Mouse (Mus musculus): ENCODE data around the gene Camkmt. TPM values are rescaled to one million over a fixed set of nuclear protein-coding genes. Genes with fewer than 3 reads are reported as not detected.

The Camkmt gene
- polyA plus RNA-seq, 1 experiment from 2014 or later, result 13.1 TPM

GRCm38 (mm10) chr17:85100232-85100631, 9.9 kb downstream of the Camkmt start:
- peaks cover 5% of the 10 kb centered on the region; the same call in 1 of the 2 replicates for H3K9me3 ChIP-seq (ENCODE audit: control insufficient read depth, low read length)
- H3K4me3 ChIP-seq (ENCODE audit: low read length), result no peak overlapping the region
- no peaks in the 10 kb centered on the region for H3K4me1 ChIP-seq (ENCODE audit: control insufficient read depth, insufficient read depth, low read length)
- 93% methylated on average over 3 of the region's 3 CpGs for WGBS
- H3K9ac ChIP-seq (ENCODE audit: low read depth, low read length), result no peak overlapping the region
- H3K27ac ChIP-seq (ENCODE audit: low read depth, low read length), result no peak overlapping the region
- peaks cover 10% of the 10 kb centered on the region for H3K36me3 ChIP-seq (ENCODE audit: control insufficient read depth, insufficient read depth, low read length)
- no peaks in the 10 kb centered on the region for H3K27me3 ChIP-seq (ENCODE audit: control insufficient read depth, insufficient read depth, low read length)
- H3K4me2 ChIP-seq (replicated peaks; ENCODE audit: low read depth, low read length), result no peak overlapping the region
- ATAC-seq (ENCODE audit: low FRiP score, low TSS enrichment), result no peak

GRCm38 (mm10) chr17:85101751-85102150, 11.4 kb downstream of the Camkmt start:
- H3K4me1 ChIP-seq (ENCODE audit: control insufficient read depth, insufficient read depth, low read length), result no peaks in the 10 kb centered on the region
- no peaks in the 10 kb centered on the region for H3K27me3 ChIP-seq (ENCODE audit: control insufficient read depth, insufficient read depth, low read length)
- H3K4me2 ChIP-seq (replicated peaks; ENCODE audit: low read depth, low read length), result no peak overlapping the region
- peaks cover 5% of the 10 kb centered on the region; the same call in 1 of the 2 replicates for H3K9me3 ChIP-seq (ENCODE audit: control insufficient read depth, low read length)
- 89% methylated on average over 7 of the region's 7 CpGs for WGBS
- H3K4me3 ChIP-seq (ENCODE audit: low read length), result no peak overlapping the region
- H3K36me3 ChIP-seq (ENCODE audit: control insufficient read depth, insufficient read depth, low read length), result peaks cover 10% of the 10 kb centered on the region
- no peak for ATAC-seq (ENCODE audit: low FRiP score, low TSS enrichment)
- no peak overlapping the region for H3K27ac ChIP-seq (ENCODE audit: low read depth, low read length)
- H3K9ac ChIP-seq (ENCODE audit: low read depth, low read length), result no peak overlapping the region

- no peak for ATAC-seq (ENCODE audit: low FRiP score, low TSS enrichment)
- peaks cover 7% of the 10 kb centered on the region for H3K36me3 ChIP-seq (ENCODE audit: control insufficient read depth, insufficient read depth, low read length)
These were observed 13.0 kb downstream of the Camkmt start for GRCm38 (mm10) chr17:85103310-85103709.

GRCm38 (mm10) chr17:85110640-85111039, 20.3 kb downstream of the Camkmt start:
- no peak overlapping the region for H3K9ac ChIP-seq (ENCODE audit: low read depth, low read length)
- H3K27me3 ChIP-seq (ENCODE audit: control insufficient read depth, insufficient read depth, low read length), result no peaks in the 10 kb centered on the region
- no peaks in the 10 kb centered on the region for H3K4me1 ChIP-seq (ENCODE audit: control insufficient read depth, insufficient read depth, low read length)
- no peak overlapping the region for H3K4me2 ChIP-seq (replicated peaks; ENCODE audit: low read depth, low read length)
- H3K4me3 ChIP-seq (ENCODE audit: low read length), result no peak overlapping the region
- H3K27ac ChIP-seq (ENCODE audit: low read depth, low read length), result no peak overlapping the region
- H3K36me3 ChIP-seq (ENCODE audit: control insufficient read depth, insufficient read depth, low read length), result no peaks in the 10 kb centered on the region
- no peak for ATAC-seq (ENCODE audit: low FRiP score, low TSS enrichment)
- H3K9me3 ChIP-seq (ENCODE audit: control insufficient read depth, low read length), result no peaks in the 10 kb centered on the region
- WGBS, result 96% methylated on average over 1 of the region's 1 CpGs

More at GRCm38 (mm10) chr17:85103310-85103709, 13.0 kb downstream of the Camkmt start:
- no peak overlapping the region for H3K9ac ChIP-seq (ENCODE audit: low read depth, low read length)
- H3K4me2 ChIP-seq (replicated peaks; ENCODE audit: low read depth, low read length), result no peak overlapping the region
- H3K27me3 ChIP-seq (ENCODE audit: control insufficient read depth, insufficient read depth, low read length), result no peaks in the 10 kb centered on the region
- H3K4me1 ChIP-seq (ENCODE audit: control insufficient read depth, insufficient read depth, low read length), result no peaks in the 10 kb centered on the region
- WGBS, result 28% methylated on average over 2 of the region's 2 CpGs
- no peak overlapping the region for H3K4me3 ChIP-seq (ENCODE audit: low read length)
- no peaks in the 10 kb centered on the region for H3K9me3 ChIP-seq (ENCODE audit: control insufficient read depth, low read length)
- no peak overlapping the region for H3K27ac ChIP-seq (ENCODE audit: low read depth, low read length)

GRCm38 (mm10) chr17:85113441-85113840, 23.1 kb downstream of the Camkmt start:
- Histone ChIP-seq H3K4me2 (replicated peaks; ENCODE audit: low read depth, low read length) (no peak overlapping the region), H3K4me1 (ENCODE audit: control insufficient read depth, insufficient read depth, low read length) (no peaks in the 10 kb centered on the region)
- 82% methylated on average over 8 of the region's 8 CpGs for WGBS

GRCm38 (mm10) chr17:85116643-85117042, 26.3 kb downstream of the Camkmt start:
- no peak for ATAC-seq (ENCODE audit: low FRiP score, low TSS enrichment)
- no peaks in the 10 kb centered on the region for H3K4me1 ChIP-seq (ENCODE audit: control insufficient read depth, insufficient read depth, low read length)
- H3K27ac ChIP-seq (ENCODE audit: low read depth, low read length), result no peak overlapping the region
- 32% methylated on average over 4 of the region's 4 CpGs for WGBS
- no peak overlapping the region for H3K4me2 ChIP-seq (replicated peaks; ENCODE audit: low read depth, low read length)
- no peak overlapping the region for H3K9ac ChIP-seq (ENCODE audit: low read depth, low read length)
- H3K36me3 ChIP-seq (ENCODE audit: control insufficient read depth, insufficient read depth, low read length), result no peaks in the 10 kb centered on the region
- H3K27me3 ChIP-seq (ENCODE audit: control insufficient read depth, insufficient read depth, low read length), result no peaks in the 10 kb centered on the region
- H3K9me3 ChIP-seq (ENCODE audit: control insufficient read depth, low read length), result no peaks in the 10 kb centered on the region
- H3K4me3 ChIP-seq (ENCODE audit: low read length), result no peak overlapping the region

More at GRCm38 (mm10) chr17:85113441-85113840, 23.1 kb downstream of the Camkmt start:
- no peaks in the 10 kb centered on the region for H3K27me3 ChIP-seq (ENCODE audit: control insufficient read depth, insufficient read depth, low read length)
- no peaks in the 10 kb centered on the region for H3K9me3 ChIP-seq (ENCODE audit: control insufficient read depth, low read length)
- H3K27ac ChIP-seq (ENCODE audit: low read depth, low read length), result no peak overlapping the region
- no peak for ATAC-seq (ENCODE audit: low FRiP score, low TSS enrichment)
- H3K36me3 ChIP-seq (ENCODE audit: control insufficient read depth, insufficient read depth, low read length), result no peaks in the 10 kb centered on the region
- H3K9ac ChIP-seq (ENCODE audit: low read depth, low read length), result no peak overlapping the region
- H3K4me3 ChIP-seq (ENCODE audit: low read length), result no peak overlapping the region

- Histone ChIP-seq H3K9me3 (ENCODE audit: control insufficient read depth, low read length) (no peaks in the 10 kb centered on the region), H3K9ac (ENCODE audit: low read depth, low read length) (no peak overlapping the region), H3K36me3 (ENCODE audit: control insufficient read depth, insufficient read depth, low read length) (no peaks in the 10 kb centered on the region), H3K27ac (ENCODE audit: low read depth, low read length) (no peak overlapping the region), H3K27me3 (ENCODE audit: control insufficient read depth, insufficient read depth, low read length) (no peaks in the 10 kb centered on the region), H3K4me2 (replicated peaks; ENCODE audit: low read depth, low read length) (no peak overlapping the region), H3K4me3 (ENCODE audit: low read length) (no peak overlapping the region), H3K4me1 (ENCODE audit: control insufficient read depth, insufficient read depth, low read length) (no peaks in the 10 kb centered on the region)
- 94% methylated on average over 1 of the region's 1 CpGs for WGBS
- no peak for ATAC-seq (ENCODE audit: low FRiP score, low TSS enrichment)
These were observed 48.0 kb downstream of the Camkmt start for GRCm38 (mm10) chr17:85138393-85138792.

- no peak overlapping the region for H3K9ac ChIP-seq (ENCODE audit: low read depth, low read length)
- no peaks in the 10 kb centered on the region for H3K4me1 ChIP-seq (ENCODE audit: control insufficient read depth, insufficient read depth, low read length)
- no peak overlapping the region for H3K4me2 ChIP-seq (replicated peaks; ENCODE audit: low read depth, low read length)
- no peaks in the 10 kb centered on the region for H3K27me3 ChIP-seq (ENCODE audit: control insufficient read depth, insufficient read depth, low read length)
- H3K27ac ChIP-seq (ENCODE audit: low read depth, low read length), result no peak overlapping the region
- H3K36me3 ChIP-seq (ENCODE audit: control insufficient read depth, insufficient read depth, low read length), result no peaks in the 10 kb centered on the region
- ATAC-seq (ENCODE audit: low FRiP score, low TSS enrichment), result no peak
- no peak overlapping the region for H3K4me3 ChIP-seq (ENCODE audit: low read length)
- H3K9me3 ChIP-seq (ENCODE audit: control insufficient read depth, low read length), result no peaks in the 10 kb centered on the region
- 79% methylated on average over 3 of the region's 3 CpGs for WGBS
These were observed 51.3 kb downstream of the Camkmt start for GRCm38 (mm10) chr17:85141621-85142020.

GRCm38 (mm10) chr17:85142495-85143111, 52.3 kb downstream of the Camkmt start:
- no peak overlapping the region for H3K4me3 ChIP-seq (ENCODE audit: low read length)
- H3K4me2 ChIP-seq (replicated peaks; ENCODE audit: low read depth, low read length), result no peak overlapping the region
- H3K4me1 ChIP-seq (ENCODE audit: control insufficient read depth, insufficient read depth, low read length), result no peaks in the 10 kb centered on the region
- no peak for ATAC-seq (ENCODE audit: low FRiP score, low TSS enrichment)
- no peak overlapping the region for H3K9ac ChIP-seq (ENCODE audit: low read depth, low read length)
- H3K9me3 ChIP-seq (ENCODE audit: control insufficient read depth, low read length), result no peaks in the 10 kb centered on the region
- 42% methylated on average over 5 of the region's 5 CpGs for WGBS
- H3K27ac ChIP-seq (ENCODE audit: low read depth, low read length), result no peak overlapping the region
- no peaks in the 10 kb centered on the region for H3K36me3 ChIP-seq (ENCODE audit: control insufficient read depth, insufficient read depth, low read length)
- no peaks in the 10 kb centered on the region for H3K27me3 ChIP-seq (ENCODE audit: control insufficient read depth, insufficient read depth, low read length)
